Mouse (Mus musculus): Measurements from ENCODE around the gene Pank2. TPM values are rescaled to one million over a fixed set of nuclear protein-coding genes. Genes with fewer than 3 reads are reported as not detected.

Pank2 gene
- total RNA-seq, 4 experiments from 2014 or later, result 43.7 to 61.7 (median 52.4) TPM

GRCm38 (mm10) chr2:131321192-131321591 is 58.9 kb downstream of the Pank2 start:
- DNase-seq (ENCODE audit: low spot score in 2 of 2), result peak in 1 of 2 experiments; percentile 50

GRCm38 (mm10) chr2:131323675-131324074 is 61.4 kb downstream of the Pank2 start:
- DNase-seq (ENCODE audit: low spot score in 2 of 2), result no peak

GRCm38 (mm10) chr2:131326044-131326443 is 63.7 kb downstream of the Pank2 start:
- no peak for DNase-seq (ENCODE audit: low spot score in 2 of 2)

GRCm38 (mm10) chr2:131328981-131329380 is 66.7 kb downstream of the Pank2 start:
- DNase-seq (ENCODE audit: low spot score in 2 of 2), result no peak

GRCm38 (mm10) chr2:131330548-131330947 is 68.3 kb downstream of the Pank2 start:
- no peak for DNase-seq (ENCODE audit: low spot score in 2 of 2)

GRCm38 (mm10) chr2:131337602-131338001 is 75.3 kb downstream of the Pank2 start:
- DNase-seq (ENCODE audit: low spot score in 2 of 2), result no peak

GRCm38 (mm10) chr2:131344449-131344848 is 82.2 kb downstream of the Pank2 start:
- DNase-seq (ENCODE audit: low spot score in 2 of 2), result peak; percentile 47 to 48

GRCm38 (mm10) chr2:131345556-131345955 is 83.3 kb downstream of the Pank2 start:
- DNase-seq (ENCODE audit: low spot score in 2 of 2), result no peak

Small RNAs within 50 kb of the gene (microRNA-seq; reads per million reads assigned to microRNA genes)
- gene Mir103-2, result 13.9 to 30.3 reads per million in 2 experiments

Other genes with a start within 250 kb of the Pank2 start
- gene Gfra4, start 219.4 kb upstream of the Pank2 start, total RNA-seq (2022), result 10 to 100 TPM; 52.8 to 62.0 (median 58.8) TPM
- 1 to 10 TPM in 2 of 4 experiments, under 1 TPM in 2; 0.62 to 1.4 (median 1.0) TPM for gene Adam33, start 198.7 kb upstream of the Pank2 start, total RNA-seq (2022)
- 1 to 10 TPM in 1 of 4 experiments, under 1 TPM in 3; 0.39 to 1.5 (median 0.75) TPM for gene Siglec1, start 175.7 kb upstream of the Pank2 start, total RNA-seq (2022)
- gene Hspa12b, start 135.2 kb upstream of the Pank2 start, total RNA-seq (2022), result 10 to 100 TPM in 2 of 4 experiments, 1 to 10 TPM in 2; 8.8 to 11.8 (median 9.6) TPM
- gene Gm11037, start 129.0 kb upstream of the Pank2 start, total RNA-seq (2022), result not detected
- 10 to 100 TPM; 53.5 to 59.8 (median 57.2) TPM for gene 1700037H04Rik, start 102.4 kb upstream of the Pank2 start, total RNA-seq (2022)
- 10 to 100 TPM; 65.8 to 79.4 (median 73.1) TPM for gene Cenpb, start 82.4 kb upstream of the Pank2 start, total RNA-seq (2022)
- gene Cdc25b, start 75.5 kb upstream of the Pank2 start, total RNA-seq (2022), result 10 to 100 TPM; 21.6 to 31.4 (median 25.4) TPM
- gene Spef1, start 75.2 kb upstream of the Pank2 start, total RNA-seq (2022), result 10 to 100 TPM in 2 of 4 experiments, 1 to 10 TPM in 2; 6.7 to 10.7 (median 8.8) TPM
- 10 to 100 TPM; 20.9 to 24.2 (median 22.8) TPM for gene Ap5s1, start 55.4 kb upstream of the Pank2 start, total RNA-seq (2022)
- gene Mavs, start 28.4 kb upstream of the Pank2 start, total RNA-seq (2022), result 1 to 10 TPM; 8.5 to 9.1 (median 8.8) TPM
- 10 to 100 TPM; 26.5 to 30.2 (median 28.2) TPM for gene Rnf24, start 90.4 kb downstream of the Pank2 start, total RNA-seq (2022)
- gene Smox, start 229.0 kb downstream of the Pank2 start, total RNA-seq (2022), result 10 to 100 TPM; 57.8 to 80.1 (median 67.6) TPM

Data from layer of hippocampus, adult 8-10 months (tissue).